Mouse (Mus musculus) heart, postnatal 0 days (tissue): ENCODE data around the gene Wrb.
A peak's percentile ranks its signal among the peaks of the same experiment; 100 is the strongest.

ENCODE experiments used
- CTCF ChIP-seq: IDR thresholded peaks from 2 replicates; pipeline ENCODE4 v1.5.1; 2016; ENCODE audit warnings: antibody characterized with exemption, control low read depth, low read depth
- EP300 ChIP-seq: IDR thresholded peaks from 2 replicates; pipeline ENCODE4 v1.6.1; 2016; ENCODE audit warnings: antibody characterized with exemption, low read depth

- no peak for TF ChIP-seq EP300
- TF ChIP-seq CTCF: peak; percentile 97
Observed at GRCm38 (mm10) chr16:96145110-96145800, at the start of gene Wrb.
